10 mouse cellular contexts compared by ENCODE assay signal in the genomic region with DNA sequence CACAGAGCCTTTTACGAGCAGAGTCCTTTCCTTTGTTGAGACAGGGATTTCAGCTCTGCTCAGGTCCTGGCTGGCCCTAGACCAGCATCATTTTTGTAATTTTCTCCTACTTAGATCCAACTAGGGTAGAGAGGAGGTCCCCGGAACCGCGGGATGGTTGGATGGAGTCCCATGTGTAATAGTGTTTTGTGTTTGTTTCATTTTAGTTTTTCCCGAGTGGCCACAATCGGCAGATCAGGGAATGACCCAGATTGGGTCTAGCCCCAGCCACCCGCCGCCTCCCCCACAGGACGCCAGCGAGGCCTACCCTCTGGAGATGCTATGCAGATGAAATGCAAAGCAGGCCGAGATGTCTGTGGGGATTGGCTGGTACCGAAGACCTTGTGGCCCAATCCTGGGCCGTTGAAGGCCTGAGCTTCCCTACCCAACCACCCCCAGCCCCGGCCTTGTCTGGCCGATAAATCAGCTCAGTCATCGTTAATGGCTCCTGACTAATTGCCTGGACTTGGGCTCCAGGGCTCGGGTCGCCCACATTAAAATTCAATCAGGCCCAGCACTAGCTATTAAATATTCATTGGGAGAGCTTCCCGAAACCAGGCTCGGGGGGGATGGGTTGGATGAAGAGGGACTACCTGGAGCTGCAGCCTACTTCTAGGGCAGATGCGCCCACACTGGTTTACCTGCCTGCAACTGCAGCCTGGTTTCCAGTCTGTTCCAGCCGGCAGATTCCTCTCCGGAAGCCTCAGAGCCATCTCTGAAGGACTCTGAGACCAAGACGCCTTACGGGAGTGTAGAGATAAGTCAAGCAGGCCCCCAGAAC. TPM values are rescaled to one million over a fixed set of nuclear protein-coding genes. Genes with fewer than 3 reads are reported as not detected.
DNase-seq lines count a peak whose midpoint lies in the region; ATAC-seq and TF ChIP-seq lines count a peak whose summit lies in the region.
"Had no signal": no experiment of that assay in that cellular context is flagged by ENCODE, and none has a peak within 500 bp of the region (broad histone marks: within the 10 kb centered on the region; RNA-seq: fewer than 3 reads in every experiment).

No protein-coding gene starts in this region.

- no peak for TF ChIP-seq CTCF in midbrain, postnatal 0 days (IDR thresholded peaks at IDR 0.05)

- H3K36me3 ChIP-seq in hindbrain, embryonic 14.5 days (replicated peaks; ENCODE audit: control insufficient read depth, insufficient read depth), result no peaks in the 10 kb centered on the region
- H3K36me3 ChIP-seq in midbrain, postnatal 0 days (ENCODE audit: insufficient read depth, low read length), result no peaks in the 10 kb centered on the region
- H3K36me3 ChIP-seq: heart, embryonic 15.5 days had no signal

- no peak overlapping the region for H3K9ac ChIP-seq in hindbrain, embryonic 14.5 days
- H3K9ac ChIP-seq in midbrain, postnatal 0 days (replicated peaks; ENCODE audit: low read length, poor library complexity, severe bottlenecking), result no peak overlapping the region; the same call in 1 of the 2 replicates
- H3K9ac ChIP-seq: heart, embryonic 15.5 days had no signal

- no peaks in the 10 kb centered on the region for H3K9me3 ChIP-seq in hindbrain, embryonic 14.5 days (ENCODE audit: control insufficient read depth, low read length)
- no peaks in the 10 kb centered on the region for H3K9me3 ChIP-seq in midbrain, postnatal 0 days (ENCODE audit: low read length)
- H3K9me3 ChIP-seq: heart, embryonic 15.5 days had no signal

- H3K4me1 ChIP-seq in hindbrain, embryonic 14.5 days (replicated peaks; ENCODE audit: control insufficient read depth, insufficient read depth, low read length), result peaks cover 24% of the 10 kb centered on the region
- peaks cover 5% of the 10 kb centered on the region; the same call in 1 of the 2 replicates for H3K4me1 ChIP-seq in midbrain, postnatal 0 days (ENCODE audit: insufficient read depth, low read length)

- peak overlapping the region; percentile 8; the same call in 1 of the 2 replicates for H3K4me2 ChIP-seq in hindbrain, embryonic 14.5 days (replicated peaks)
- H3K4me2 ChIP-seq in midbrain, postnatal 0 days (ENCODE audit: low read depth, low read length, poor library complexity, severe bottlenecking), result no peak overlapping the region; the same call in 1 of the 2 replicates
- H3K4me2 ChIP-seq: heart, embryonic 15.5 days had no signal

- no peaks in the 10 kb centered on the region for H3K27me3 ChIP-seq in hindbrain, embryonic 14.5 days (ENCODE audit: control insufficient read depth, insufficient read depth, low read length)
- H3K27me3 ChIP-seq in midbrain, postnatal 0 days (ENCODE audit: insufficient read depth, low read length), result no peaks in the 10 kb centered on the region

- 10% methylated on average over 25 of the region's 25 CpGs for WGBS in hindbrain, embryonic 14.5 days
- 15% methylated on average over 25 of the region's 25 CpGs for WGBS in midbrain, postnatal 0 days

- intact Hi-C loops in left cerebral cortex, postnatal 4 days (cut with DNase I), result no loop called here

- ATAC-seq in hindbrain, embryonic 14.5 days (ENCODE audit: low FRiP score), result peak; percentile 87
- peak; percentile 59 for ATAC-seq in midbrain, postnatal 0 days (ENCODE audit: low FRiP score)
- ATAC-seq in megakaryocyte-erythroid progenitor cell, adult 5-6 weeks (replicated peaks; ENCODE audit: low FRiP score, low TSS enrichment, poor library complexity, severe bottlenecking), result no peak

- H3K4me3 ChIP-seq in hindbrain, embryonic 14.5 days (replicated peaks; ENCODE audit: low read length), result no peak overlapping the region
- H3K4me3 ChIP-seq in midbrain, postnatal 0 days (ENCODE audit: low read depth, low read length), result no peak overlapping the region
- H3K4me3 ChIP-seq: heart, embryonic 15.5 days had no signal

- peak; percentile 52 for DNase-seq in left cerebral cortex, adult 11 months (ENCODE audit: low spot score)
- no peak for DNase-seq in left cerebral cortex, postnatal 4 days
- DNase-seq in cerebellum, postnatal 10 days, result peak; percentile 53 to 63
- DNase-seq in hindbrain, embryonic 14.5 days (ENCODE audit: low spot score), result no peak
- DNase-seq in left cerebral cortex, adult 9 months (ENCODE audit: low spot score in 2 of 2), result peak; percentile 33 to 53
- DNase-seq in midbrain, postnatal 0 days (ENCODE audit: low spot score), result peak; percentile 67
- no peak for DNase-seq in lung, postnatal 10 days

- peak overlapping the region; percentile 71 for H3K27ac ChIP-seq in hindbrain, embryonic 14.5 days
- H3K27ac ChIP-seq in midbrain, postnatal 0 days (ENCODE audit: low read depth, low read length), result no peak overlapping the region; the same call in none of the 2 replicates
- H3K27ac ChIP-seq: heart, embryonic 15.5 days had no signal

RNA-seq across cellular contexts. Expression of gene Fignl2, which starts 14.7 kb away (rescaled TPM):
- 1 to 10 TPM in 1 of 2 experiments, under 1 TPM in 1; 0.70 to 1.0 TPM for total RNA-seq in left cerebral cortex, postnatal 4 days (2021)
- polyA plus RNA-seq in hindbrain, embryonic 14.5 days (2014; fragmentation: Nextera tagmentation; extraction: Ambion mirVana), result 0.16 and 0.17 TPM in 2 replicates
- 1.0 and 3.4 TPM in 2 replicates for total RNA-seq in midbrain, postnatal 0 days (2014; rRNA removed)
- polyA plus RNA-seq in midbrain, postnatal 0 days (2015; fragmentation: Nextera tagmentation; extraction: Ambion mirVana), result 0.04 and 0.05 TPM in 2 replicates
- not detected in 2 replicates for total RNA-seq in megakaryocyte-erythroid progenitor cell, adult 5-6 weeks (2014; fragmentation: Nextera tagmentation)
- not detected in 2 replicates for total RNA-seq in megakaryocyte-erythroid progenitor cell, adult 5-6 weeks (2017)

RNA-seq across cellular contexts. Expression of gene Ankrd33, which starts 22.5 kb away (rescaled TPM):
- not detected for total RNA-seq in left cerebral cortex, postnatal 4 days (2021)
- polyA plus RNA-seq in hindbrain, embryonic 14.5 days (2014; fragmentation: Nextera tagmentation; extraction: Ambion mirVana), result not detected in 2 replicates
- not detected in 2 replicates for total RNA-seq in midbrain, postnatal 0 days (2014; rRNA removed)
- polyA plus RNA-seq in midbrain, postnatal 0 days (2015; fragmentation: Nextera tagmentation; extraction: Ambion mirVana), result not detected in 2 replicates
- not detected in 2 replicates for total RNA-seq in megakaryocyte-erythroid progenitor cell, adult 5-6 weeks (2014; fragmentation: Nextera tagmentation)
- not detected in 2 replicates for total RNA-seq in megakaryocyte-erythroid progenitor cell, adult 5-6 weeks (2017)
- polyA plus RNA-seq: heart, embryonic 15.5 days; spleen, adult 2 months had no signal

RNA-seq across cellular contexts. Expression of gene Acvrl1, which starts 35.3 kb away (rescaled TPM):
- total RNA-seq in left cerebral cortex, postnatal 4 days (2021), result 1 to 10 TPM; 8.4 to 9.7 TPM
- 5.7 and 6.2 TPM in 2 replicates for polyA plus RNA-seq in hindbrain, embryonic 14.5 days (2014; fragmentation: Nextera tagmentation; extraction: Ambion mirVana)
- 8.4 and 11.2 TPM in 2 replicates for total RNA-seq in midbrain, postnatal 0 days (2014; rRNA removed)
- polyA plus RNA-seq in midbrain, postnatal 0 days (2015; fragmentation: Nextera tagmentation; extraction: Ambion mirVana), result 6.1 and 6.7 TPM in 2 replicates
- not detected in 2 replicates for total RNA-seq in megakaryocyte-erythroid progenitor cell, adult 5-6 weeks (2014; fragmentation: Nextera tagmentation)
- total RNA-seq in megakaryocyte-erythroid progenitor cell, adult 5-6 weeks (2017), result 3.3 TPM in 1 of 2 replicates, not detected in the other

RNA-seq across cellular contexts. Expression of gene Gm47841, which starts 45.8 kb away (rescaled TPM):
- total RNA-seq in left cerebral cortex, postnatal 4 days (2021), result not detected
- not detected in 2 replicates for polyA plus RNA-seq in hindbrain, embryonic 14.5 days (2014; fragmentation: Nextera tagmentation; extraction: Ambion mirVana)
- not detected in 2 replicates for total RNA-seq in midbrain, postnatal 0 days (2014; rRNA removed)
- polyA plus RNA-seq in midbrain, postnatal 0 days (2015; fragmentation: Nextera tagmentation; extraction: Ambion mirVana), result not detected in 2 replicates
- total RNA-seq in megakaryocyte-erythroid progenitor cell, adult 5-6 weeks (2014; fragmentation: Nextera tagmentation), result not detected in 2 replicates
- total RNA-seq in megakaryocyte-erythroid progenitor cell, adult 5-6 weeks (2017), result not detected in 2 replicates
- polyA plus RNA-seq: heart, embryonic 15.5 days; spleen, adult 2 months had no signal

Comparison
In these comparisons a context has a peak if more than half of its experiments do, and no peak if none do; other contexts are left out.
1. DNase-seq: peak in left cerebral cortex, adult 11 months (single experiment), cerebellum, postnatal 10 days (2 of 2), left cerebral cortex, adult 9 months (2 of 2) and midbrain, postnatal 0 days (single experiment); none in left cerebral cortex, postnatal 4 days (single experiment), hindbrain, embryonic 14.5 days (single experiment) and lung, postnatal 10 days (single experiment).